Mouse (Mus musculus): Measurements from ENCODE around the gene Dgat2.

Dgat2 gene

DNA sequence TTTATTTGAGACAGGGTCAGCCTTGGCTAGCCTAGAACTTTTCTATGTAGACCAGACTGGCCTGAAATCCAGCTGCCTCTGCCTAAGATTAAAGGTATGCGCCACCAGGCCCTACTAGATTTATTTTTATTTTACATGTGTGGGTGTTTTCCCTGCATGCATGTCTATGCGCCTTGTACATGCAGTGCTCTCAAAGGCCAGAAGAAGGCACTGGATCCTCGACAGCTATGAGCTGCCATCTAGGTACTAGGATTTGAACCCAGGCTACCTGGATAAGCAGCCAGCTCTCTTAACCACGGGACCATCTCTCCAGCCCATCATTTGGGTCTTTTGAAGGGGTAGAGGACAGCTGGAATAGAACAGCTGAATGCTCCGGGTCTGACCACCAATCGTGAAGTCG lies 20.1 kb downstream of the Dgat2 start:
- DNase-seq (ENCODE audit: low spot score in 2 of 2), result no peak

DNA sequence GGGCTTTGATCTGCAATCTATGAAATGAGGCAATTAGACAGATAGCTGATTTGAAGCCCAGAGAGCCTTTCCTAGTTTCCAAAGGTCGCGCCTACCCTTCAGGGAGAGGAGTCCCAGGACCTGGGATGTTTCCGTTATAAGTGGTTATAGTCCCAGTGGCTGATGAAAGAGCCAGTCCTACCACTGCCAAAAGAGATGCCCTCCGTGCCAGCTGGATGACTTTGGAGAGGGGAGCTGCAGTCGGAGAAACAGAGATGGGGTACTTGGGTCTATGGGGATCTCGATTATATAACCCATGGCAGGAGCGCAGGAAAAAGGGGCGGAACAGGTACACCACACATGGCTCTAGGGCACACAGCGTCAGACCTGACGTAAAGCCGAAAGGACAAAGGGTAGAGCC lies 20.6 kb downstream of the Dgat2 start:
- no peak for DNase-seq (ENCODE audit: low spot score in 2 of 2)

DNA sequence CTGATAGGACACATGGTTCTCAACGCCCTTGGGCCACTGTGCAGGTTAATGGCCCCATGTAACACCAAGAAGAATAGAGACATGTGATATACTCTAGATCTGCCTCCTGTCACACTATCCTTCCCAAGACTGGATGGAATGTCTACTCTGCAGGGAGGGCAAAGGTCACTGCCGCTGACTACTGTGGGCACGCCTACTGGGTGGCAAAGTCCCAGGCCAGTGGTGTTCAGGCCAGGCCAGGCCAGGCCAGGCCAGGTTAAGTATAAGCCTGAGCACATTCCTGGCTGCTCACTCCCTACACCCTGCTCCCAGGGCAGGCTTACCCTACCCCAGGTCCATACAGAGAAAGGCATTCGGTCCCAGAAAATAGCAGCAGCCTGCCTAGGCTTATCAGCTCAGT lies 21.0 kb downstream of the Dgat2 start:
- DNase-seq (ENCODE audit: low spot score in 2 of 2), result no peak

DNA sequence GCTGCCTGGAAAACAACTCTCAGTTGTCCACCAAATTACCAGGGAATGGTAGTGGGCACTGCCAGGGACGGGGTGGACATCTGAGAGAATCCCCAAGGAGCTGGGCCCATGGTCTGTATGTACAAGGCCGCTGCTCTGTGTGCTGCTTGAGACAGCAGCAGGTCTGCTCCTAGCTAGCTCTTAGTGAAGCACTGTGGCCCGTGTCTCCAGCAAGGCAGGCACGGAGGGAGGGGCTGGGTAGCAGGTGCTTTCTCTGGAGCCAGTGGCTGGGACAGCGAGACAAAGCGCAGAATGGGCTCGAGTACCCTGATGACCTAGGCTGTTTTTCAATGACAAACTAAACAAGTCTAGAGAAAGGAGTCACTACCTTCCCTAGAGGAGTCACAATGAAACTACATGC lies 21.5 kb downstream of the Dgat2 start:
- DNase-seq (ENCODE audit: low spot score in 2 of 2), result no peak

DNA sequence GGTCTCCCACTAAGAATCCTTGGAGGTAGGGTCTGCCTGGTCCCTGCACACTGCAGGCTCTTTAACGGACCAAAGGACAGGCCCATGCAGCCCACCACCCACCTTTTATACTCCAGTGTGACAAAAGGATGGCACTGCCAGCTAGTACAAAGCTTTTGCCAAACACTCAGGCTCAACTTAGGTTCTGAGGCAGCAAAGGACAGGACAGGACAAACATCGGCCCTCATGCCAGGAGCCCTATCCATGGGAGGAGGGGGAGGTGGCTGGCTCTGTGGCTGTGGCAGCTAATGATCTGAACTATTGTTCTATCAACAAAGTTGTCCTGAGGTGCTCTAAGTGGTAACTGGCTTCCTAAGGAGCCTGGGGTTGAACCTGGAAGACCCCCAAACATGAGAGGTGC lies 23.1 kb downstream of the Dgat2 start:
- DNase-seq (ENCODE audit: low spot score in 2 of 2), result no peak

DNA sequence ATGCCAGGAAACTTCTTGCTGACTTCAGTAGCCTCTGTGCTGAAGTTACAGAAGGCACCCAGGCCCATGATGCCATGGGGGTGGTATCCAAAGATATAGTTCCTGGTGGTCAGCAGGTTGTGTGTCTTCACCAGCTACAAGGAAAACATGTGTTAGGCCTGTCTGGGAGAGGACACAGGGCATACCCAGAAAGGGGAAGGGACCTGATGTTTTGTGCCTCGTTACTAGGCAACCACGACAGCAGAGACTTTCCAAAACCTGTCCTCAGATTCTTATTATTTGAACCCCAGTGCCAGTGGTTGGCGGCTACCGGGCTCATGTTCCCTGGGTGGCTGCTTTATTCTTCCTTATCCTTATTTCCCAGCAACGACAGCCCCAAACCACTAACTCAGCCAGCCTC lies 23.6 kb downstream of the Dgat2 start:
- DNase-seq (ENCODE audit: low spot score in 2 of 2), result no peak

DNA sequence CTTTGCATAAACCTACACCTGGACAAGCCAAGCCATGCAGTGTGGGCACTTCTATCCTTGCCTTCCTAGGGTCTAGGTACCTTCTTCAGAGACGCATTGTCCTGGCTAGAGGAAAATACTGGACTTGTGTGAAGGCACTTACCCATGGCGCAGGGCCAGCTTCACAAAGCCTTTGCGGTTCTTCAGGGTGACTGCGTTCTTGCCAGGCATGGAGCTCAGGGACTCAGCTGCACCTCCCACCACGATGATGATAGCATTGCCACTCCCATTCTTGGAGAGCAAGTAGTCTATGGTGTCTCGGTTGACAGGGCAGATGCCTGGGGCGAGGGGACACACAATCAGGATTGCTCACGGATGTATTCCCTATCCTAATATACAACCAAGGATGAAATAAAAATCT lies 24.5 kb downstream of the Dgat2 start:
- DNase-seq (ENCODE audit: low spot score in 2 of 2), result no peak

DNA sequence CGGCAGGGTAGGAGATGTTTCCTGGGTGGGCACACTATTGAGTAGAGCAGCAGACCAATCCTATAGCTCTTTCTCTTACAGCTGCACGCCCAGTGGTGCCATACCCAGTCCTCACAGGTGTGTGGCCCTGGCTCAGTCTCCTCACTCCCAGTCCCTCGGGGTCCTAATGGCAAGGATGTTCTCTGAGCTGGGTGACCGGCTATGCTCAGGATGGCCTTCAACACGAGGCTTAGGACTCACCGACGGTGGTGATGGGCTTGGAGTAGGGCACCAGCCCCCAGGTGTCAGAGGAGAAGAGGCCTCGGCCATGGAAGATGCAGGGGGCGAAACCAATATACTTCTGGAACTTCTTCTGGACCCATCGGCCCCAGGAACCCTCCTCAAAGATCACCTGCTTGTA lies 25.8 kb downstream of the Dgat2 start:
- DNase-seq (ENCODE audit: low spot score in 2 of 2), result no peak

DNA sequence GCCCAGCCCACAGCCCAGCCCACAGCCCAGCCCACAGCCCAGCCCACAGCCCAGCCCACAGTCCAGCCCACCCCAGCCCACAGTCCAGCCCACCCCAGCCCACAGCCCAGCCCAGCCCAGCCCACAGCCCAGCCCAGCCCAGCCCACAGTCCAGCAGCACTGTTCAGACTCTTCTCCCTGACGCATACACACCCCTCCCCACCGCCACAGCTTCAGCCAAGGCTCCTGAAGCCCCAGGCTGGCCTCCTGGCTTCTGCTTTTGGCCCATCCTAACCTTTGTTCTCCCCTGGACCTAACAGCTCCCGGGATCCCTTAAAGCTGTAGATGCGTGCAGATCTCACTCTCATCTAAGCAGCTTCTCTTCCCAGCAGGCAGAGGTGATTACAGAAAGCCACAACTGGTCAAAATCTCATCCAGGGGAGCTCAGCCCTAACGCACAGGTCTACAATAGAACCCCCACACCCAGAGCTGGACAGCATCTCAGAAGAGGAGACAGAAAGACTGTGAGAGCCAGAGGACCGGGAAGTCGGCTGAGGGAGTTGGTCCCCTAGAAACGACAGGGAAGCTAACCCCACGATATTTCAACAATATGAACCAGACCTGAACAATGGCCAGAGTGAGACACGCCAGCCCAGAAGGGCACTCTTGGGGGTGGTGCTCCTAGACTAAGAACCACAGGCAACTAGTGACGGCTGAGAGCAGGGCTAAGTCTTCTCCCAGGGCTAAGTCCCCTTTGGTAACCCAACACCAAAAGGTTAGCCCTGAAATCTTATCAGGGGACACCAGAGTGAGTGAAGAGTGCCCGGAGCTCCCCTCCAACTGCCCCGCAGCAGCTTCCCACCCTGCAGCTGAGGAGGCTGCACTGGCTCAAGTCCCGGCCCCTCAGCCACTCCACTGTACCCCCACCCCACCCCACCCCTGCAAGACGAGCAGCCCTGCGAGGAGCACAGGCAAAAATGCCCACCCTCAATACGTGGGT lies 26.9 kb downstream of the Dgat2 start:
- no peak for DNase-seq (ENCODE audit: low spot score in 2 of 2)

DNA sequence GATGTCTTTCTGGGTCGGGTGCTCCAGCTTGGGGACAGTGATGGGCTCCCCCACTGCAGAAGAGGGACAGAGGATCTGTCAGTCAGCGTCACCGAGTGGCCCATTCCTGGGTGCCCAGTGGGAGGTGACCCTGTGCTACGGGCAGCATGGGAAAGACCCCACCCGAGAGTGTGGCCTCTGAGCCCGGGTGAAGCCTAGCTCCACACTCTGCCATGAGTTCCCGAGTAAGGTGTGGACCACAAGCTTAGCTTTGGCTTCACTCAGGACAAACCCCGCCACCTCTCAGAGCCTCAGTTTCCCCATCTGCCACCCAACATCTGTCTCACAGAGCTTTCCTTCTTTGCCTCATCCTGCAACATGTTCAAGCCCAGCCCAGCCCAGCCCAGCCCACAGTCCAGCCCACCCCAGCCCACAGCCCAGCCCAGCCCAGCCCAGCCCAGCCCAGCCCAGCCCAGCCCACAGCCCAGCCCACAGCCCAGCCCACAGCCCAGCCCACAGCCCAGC lies 27.8 kb downstream of the Dgat2 start:
- DNase-seq (ENCODE audit: low spot score in 2 of 2), result no peak

DNA sequence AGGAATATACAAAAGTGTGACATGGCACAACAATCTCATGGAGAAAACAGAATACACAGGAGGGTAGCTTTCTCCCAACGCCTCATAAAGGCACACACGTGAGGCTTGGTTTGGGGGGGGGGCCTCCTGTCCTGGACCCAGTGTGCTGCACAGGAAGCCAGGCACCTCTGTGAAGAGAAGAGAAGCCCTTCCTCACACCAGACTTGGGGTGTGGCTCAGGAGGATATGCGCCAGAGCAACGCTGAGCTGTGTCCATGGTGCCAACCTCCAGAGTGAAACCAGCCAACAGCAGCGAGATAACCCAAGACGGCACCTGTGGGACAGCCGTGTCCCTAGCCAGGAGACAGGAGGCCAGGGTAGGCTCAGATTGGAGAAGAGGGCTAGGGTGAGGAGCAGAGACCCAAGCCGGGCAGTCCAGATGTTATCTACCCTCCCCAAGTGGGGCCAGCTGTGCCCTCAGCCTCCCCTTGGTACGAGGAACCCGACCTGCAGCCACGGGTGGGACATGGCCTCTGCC lies 28.8 kb downstream of the Dgat2 start:
- no peak for DNase-seq (ENCODE audit: low spot score in 2 of 2)

DNA sequence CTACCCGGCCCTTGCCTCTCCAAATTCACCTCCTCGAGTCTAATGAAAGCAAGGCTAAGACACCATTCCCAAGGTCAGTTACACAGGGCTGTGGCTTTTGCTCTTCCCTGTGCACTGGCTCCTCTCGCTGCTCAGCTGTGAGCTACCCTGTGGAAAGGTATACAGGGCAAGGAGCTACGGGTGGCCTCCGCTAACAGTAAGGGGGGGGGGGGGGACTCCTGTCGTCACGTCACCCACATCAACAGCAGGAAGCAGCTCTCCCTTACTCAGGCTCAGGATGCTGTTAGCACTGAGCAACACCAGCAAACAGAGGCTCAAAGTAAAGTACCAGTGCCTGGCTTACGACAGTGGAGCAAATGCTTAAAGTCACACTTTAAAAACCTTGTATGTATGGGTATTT lies 29.8 kb downstream of the Dgat2 start:
- DNase-seq (ENCODE audit: low spot score in 2 of 2), result no peak

DNA sequence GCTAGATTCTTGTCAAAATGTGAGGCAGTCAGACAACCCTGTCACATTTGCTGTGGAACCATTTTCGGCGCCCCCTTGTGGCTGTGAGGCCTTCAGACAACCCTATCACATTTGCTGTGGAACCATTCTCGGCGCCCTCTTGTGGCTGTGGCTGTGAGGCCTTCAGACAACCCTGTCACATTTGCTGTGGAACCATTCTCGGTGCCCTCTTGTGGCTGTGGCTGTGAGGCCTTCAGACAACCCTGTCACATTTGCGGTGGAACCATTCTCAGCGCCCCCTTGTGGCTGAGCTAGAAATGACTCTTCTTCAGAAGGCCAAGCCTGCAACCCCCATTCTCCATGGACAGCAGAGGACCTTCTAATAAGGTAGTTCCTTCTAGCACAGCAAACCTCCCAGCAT lies 31.2 kb downstream of the Dgat2 start:
- peak; percentile 88 to 91 for DNase-seq (ENCODE audit: low spot score in 2 of 2)

DNA sequence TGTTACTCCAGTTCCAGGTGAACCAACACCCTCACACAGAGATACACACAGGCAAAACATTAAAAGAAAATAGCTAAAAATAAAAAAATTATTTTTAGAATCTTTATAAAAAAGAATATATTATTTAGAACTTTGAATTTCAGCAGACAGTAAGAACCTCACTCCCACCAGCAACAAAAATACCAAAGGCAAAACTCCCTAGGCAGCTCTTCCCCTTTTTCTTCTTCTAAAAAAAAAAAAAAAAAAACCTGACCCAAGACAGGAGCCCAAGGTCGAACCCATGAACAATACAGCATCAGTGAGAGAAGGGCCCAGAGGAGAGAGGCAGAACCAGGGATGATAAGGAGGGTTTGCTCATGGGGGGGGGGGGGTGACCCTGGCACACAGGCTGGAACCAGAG lies 33.5 kb downstream of the Dgat2 start:
- no peak for DNase-seq (ENCODE audit: low spot score in 2 of 2)

DNA sequence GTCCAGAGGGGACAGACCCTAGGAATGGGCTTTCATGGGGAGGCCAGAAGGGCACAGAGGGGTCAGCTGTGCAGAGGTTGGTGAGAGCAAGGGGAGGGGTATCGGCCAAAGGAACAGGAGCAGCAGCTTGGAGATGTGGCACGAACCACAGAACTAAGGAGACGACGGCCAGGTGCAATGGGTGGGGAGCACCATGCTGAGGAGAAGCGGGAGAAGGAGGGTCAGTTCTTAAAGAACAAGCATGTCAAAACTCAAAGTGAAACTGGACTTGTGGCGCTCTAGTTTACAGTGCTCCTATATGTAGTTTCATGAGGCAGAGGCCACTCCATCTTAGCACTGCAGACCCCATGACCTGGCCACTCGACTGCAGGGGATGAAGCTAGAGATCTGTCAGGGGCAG lies 35.0 kb downstream of the Dgat2 start:
- DNase-seq (ENCODE audit: low spot score in 2 of 2), result no peak

DNA sequence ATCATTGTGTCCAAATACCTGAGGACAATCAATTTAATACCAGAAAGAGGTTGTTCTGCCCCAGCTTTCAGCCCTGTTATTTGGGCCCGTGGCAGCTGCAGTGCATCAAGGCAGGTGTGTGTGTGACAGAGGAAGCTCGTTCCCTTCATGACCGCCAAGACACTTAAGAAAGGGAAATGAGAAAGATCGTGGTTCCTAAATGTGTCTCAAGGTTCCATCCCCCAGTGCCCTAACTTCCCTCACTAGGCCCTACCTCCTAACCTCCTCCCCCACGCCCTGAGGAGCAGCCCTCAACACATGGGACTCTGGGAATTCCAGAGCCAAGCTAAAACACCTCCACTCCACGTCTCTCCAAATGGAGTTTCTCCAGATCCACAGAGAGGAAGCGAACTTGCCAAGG lies 35.6 kb downstream of the Dgat2 start:
- no peak for DNase-seq (ENCODE audit: low spot score in 2 of 2)

DNA sequence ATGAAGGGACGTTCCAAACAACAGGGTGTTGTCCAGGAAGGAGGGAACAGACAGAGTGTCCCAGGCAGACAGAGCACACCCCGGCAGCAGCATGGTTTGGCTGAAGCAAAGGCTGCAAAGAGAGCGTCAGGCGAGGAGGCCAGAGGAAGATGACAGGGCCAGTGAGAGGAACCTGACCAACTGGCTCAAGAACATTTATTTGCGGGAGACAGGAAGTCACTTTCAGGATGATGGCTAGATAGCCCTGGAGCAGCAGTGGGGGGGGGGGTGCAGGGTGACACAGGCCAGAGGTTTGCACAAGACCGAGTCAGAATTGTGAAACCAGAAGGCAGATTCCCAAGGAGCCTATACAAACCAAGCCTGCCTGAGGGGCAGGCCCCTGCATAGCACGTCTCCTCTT lies 36.5 kb downstream of the Dgat2 start:
- no peak for DNase-seq (ENCODE audit: low spot score in 2 of 2)

DNA sequence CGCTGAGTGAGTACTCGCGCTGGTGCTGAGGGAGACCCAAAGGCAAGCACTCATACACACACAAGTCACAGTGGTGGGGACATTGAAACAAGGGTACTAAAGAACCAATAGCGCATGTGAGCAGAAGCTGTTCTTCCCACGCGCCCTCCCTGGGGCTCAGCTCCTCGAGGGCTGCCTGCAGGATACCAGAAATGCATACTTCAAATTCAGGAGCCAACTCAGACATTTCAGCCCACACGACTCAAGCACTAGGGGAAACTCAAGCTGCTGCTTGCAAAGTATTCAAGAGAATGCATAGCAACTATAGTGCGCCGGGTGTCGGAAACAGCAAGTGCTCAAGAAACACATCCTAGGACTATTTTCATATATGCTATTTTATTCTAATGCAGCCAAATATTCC lies 37.9 kb downstream of the Dgat2 start:
- DNase-seq (ENCODE audit: low spot score in 2 of 2), result peak; percentile 51 to 64

DNA sequence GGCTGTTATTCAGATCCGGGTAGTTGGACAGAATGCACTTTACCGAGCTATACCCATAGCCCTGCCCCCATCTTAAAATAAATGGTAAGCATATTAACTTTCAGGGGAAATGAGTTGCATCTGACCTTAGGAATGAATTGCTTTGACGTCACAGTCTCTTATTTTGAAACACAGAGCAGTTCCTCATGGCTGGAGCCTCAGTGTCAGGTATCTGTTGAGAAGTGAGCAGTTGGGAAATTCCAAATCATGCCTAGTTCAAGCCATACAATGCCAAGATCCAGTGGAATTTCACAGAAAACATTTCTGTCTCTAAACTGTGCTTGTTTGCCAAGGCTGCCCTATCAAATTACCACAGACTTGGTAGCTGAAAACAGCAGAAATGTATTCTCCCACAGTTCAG lies 39.3 kb downstream of the Dgat2 start:
- no peak for DNase-seq (ENCODE audit: low spot score in 2 of 2)

DNA sequence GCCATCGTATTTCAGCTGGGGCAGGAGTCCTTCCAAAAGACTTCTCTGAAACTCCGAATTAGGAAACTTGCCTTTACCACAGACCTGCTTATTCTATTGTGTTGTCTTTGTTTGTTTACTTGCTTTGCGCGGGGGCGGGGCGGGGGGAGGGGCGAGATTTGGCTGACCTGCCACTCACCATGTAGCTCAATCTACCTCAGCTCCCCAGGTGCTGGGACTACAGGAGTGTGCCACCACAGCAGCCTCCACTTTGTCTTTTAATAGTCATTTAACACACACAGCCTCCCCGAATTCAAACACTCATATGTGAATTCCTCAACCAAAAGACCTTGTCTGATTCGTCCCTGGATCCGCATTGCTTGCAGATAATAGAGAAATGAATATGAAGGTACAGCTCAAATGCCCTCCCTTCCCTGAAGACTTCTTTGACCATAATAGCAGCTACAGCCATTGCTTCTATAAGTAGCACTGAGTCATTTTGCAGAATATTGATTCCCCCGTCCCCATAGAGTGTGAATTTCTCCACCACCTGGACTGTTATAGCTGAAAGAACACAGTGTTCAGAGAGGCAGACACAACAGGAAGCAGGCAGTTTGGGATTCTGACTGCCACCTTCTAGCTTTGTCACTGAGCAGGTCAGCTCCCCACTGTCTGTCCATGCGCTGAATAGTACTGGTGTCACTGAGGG lies 40.5 kb downstream of the Dgat2 start:
- DNase-seq (ENCODE audit: low spot score in 2 of 2), result no peak

DNA sequence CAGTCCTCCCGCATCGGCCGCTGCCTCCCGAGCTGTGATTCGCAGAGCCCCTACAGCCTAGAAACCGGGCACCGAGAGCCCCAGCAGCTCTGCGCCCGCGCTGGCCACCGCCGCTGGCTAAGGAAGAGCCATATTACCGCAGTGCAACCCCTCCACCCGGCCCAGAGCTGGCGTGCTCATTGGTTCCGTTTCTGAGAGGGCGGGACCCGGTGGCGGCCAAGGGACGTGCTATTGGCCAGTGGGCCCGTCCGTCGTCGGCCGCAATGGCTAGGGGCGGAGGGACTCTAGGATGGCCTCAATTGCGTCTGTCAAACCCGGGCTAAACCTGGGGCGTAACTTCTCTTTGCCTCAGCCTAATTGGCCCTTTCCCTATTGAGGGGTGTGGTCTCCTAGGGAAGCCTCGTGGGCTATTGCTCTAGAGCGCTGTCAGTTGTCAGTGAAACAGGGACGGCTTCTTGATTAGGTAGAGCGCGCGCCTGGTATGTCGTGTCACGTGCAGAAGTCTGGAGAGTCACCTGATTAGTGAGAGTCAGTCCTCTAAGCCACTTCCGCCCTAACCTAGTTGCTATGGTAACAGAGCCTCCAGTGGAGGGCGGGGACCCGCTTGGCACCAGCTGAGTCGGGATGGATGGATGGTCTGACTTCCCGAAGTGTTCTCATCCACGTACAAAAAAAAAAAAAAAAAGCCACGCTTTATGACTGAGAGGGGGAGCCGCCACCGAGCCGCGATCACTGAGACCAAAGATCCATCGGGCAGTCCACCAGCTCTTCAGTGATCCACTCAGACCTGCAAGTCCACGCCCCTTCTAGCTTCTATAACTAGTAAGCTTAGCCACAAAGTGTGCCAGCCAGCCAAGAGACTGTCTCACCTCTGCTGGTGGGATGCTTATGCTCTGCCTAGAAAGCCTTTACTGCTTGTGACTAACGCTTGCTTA lies 41.3 kb downstream of the Dgat2 start, which contains the start of gene Uvrag:
Gene Uvrag, minus strand, starts transcription at position 158 of the 935 bp plus-strand sequence.
- peak; percentile 99 for DNase-seq (ENCODE audit: low spot score in 2 of 2)

DNA sequence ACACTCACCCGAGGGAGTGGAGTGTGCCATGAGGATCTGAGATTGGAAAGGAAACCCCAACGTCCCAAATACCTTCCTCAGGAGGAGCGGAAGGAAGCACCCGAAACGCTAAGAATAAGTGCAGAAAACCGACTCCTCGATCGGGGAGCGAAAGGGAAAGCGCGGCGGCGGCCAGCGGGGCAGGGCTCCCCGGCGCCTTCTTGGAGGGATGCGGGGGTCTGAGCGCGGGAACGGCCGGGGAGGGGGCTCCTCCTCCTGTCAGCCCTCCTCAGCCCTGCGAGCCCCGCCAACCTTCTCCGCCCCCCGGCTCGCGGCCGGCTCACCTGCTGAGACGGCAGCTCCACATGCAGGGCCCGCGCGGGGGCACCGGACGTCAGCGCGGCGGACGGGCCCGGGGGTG lies 42.0 kb downstream of the Dgat2 start:
- DNase-seq (ENCODE audit: low spot score in 2 of 2), result no peak
